ENCODE assay signal across 12 mouse cellular contexts in the genomic region with DNA sequence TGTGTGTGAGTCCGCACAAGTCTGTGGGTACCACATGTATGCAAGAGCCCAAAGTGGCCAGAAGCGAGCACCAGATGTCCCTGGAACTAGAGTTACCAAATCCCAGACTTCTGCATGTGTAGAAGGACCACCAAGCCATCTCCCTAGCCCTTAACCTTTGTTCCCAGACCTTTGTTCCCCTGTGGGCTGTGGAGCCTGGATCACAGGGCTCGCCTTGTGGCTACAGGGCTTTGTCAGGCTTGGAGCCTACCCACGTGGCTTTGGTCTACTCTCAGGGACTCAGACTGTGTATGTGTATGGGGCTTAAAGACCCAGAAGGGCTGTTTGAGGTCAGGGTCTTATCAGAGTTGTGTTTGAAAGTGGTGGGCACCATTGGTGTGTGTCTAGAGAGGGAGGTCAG.
"Had no signal": no experiment of that assay in that cellular context is flagged by ENCODE, and none has a peak within 500 bp of the region (broad histone marks: within the 10 kb centered on the region; RNA-seq: fewer than 3 reads in every experiment).

No protein-coding gene starts in this region.

- H3K4me2 ChIP-seq: liver, embryonic 11.5 days; midbrain, embryonic 12.5 days had no signal

- H3K4me3 ChIP-seq: left cerebral cortex, adult 2 months; limb, embryonic 10.5 days; megakaryocyte, embryonic 14.5 days; midbrain, embryonic 12.5 days had no signal

- H3K9ac ChIP-seq: liver, postnatal 0 days; midbrain, embryonic 12.5 days had no signal

- H3K9me3 ChIP-seq: limb, embryonic 10.5 days; midbrain, embryonic 12.5 days had no signal

- ATAC-seq: intestine, embryonic 16.5 days; liver, postnatal 0 days had no signal

- DNase-seq: liver, postnatal 0 days; lung, postnatal 10 days; right cerebral cortex, adult 18-20 months; right cerebral cortex, postnatal 25 days; thymus, postnatal 36 days had no signal

- H3K36me3 ChIP-seq: limb, embryonic 10.5 days; midbrain, embryonic 12.5 days had no signal

- H3K27ac ChIP-seq: left cerebral cortex, adult 2 months; limb, embryonic 10.5 days; macrophage; midbrain, embryonic 12.5 days had no signal

- H3K27me3 ChIP-seq: midbrain, embryonic 12.5 days had no signal
